Mouse (Mus musculus) heart, postnatal 0 days (tissue): ENCODE measurements around the gene Aldh1b1.

Source experiments
- CTCF ChIP-seq: IDR thresholded peaks from 2 replicates; pipeline ENCODE4 v1.5.1; 2016; ENCODE audit warnings: antibody characterized with exemption, control low read depth, low read depth
- EP300 ChIP-seq: IDR thresholded peaks from 2 replicates; pipeline ENCODE4 v1.6.1; 2016; ENCODE audit warnings: antibody characterized with exemption, low read depth

DNA sequence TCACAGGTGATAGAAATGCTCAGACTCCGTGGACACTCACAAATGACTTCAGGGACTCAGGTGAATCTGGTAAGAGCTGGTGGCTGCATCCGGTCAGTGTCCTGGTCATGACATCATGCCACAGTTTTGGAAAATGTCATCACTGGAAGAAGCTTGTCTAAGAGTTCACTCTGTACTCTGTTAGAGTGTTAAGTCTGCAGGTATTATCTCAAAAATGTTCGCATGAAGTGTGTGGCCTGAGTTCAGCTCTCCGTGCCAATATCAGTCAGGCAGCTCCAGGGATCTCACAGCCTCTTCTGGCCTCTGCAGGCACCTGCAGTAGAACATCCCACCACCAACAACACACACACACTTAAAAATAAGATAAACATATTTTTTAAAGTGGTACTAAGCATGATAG is 36.2 kb upstream of the Aldh1b1 start:
- 0 out of 2 replicates have a peak, but pooled peaks have one; percentile 9 for TF ChIP-seq CTCF
- no peak for TF ChIP-seq EP300
